Mouse (Mus musculus): ENCODE data around the gene H3f3b.

DNA sequence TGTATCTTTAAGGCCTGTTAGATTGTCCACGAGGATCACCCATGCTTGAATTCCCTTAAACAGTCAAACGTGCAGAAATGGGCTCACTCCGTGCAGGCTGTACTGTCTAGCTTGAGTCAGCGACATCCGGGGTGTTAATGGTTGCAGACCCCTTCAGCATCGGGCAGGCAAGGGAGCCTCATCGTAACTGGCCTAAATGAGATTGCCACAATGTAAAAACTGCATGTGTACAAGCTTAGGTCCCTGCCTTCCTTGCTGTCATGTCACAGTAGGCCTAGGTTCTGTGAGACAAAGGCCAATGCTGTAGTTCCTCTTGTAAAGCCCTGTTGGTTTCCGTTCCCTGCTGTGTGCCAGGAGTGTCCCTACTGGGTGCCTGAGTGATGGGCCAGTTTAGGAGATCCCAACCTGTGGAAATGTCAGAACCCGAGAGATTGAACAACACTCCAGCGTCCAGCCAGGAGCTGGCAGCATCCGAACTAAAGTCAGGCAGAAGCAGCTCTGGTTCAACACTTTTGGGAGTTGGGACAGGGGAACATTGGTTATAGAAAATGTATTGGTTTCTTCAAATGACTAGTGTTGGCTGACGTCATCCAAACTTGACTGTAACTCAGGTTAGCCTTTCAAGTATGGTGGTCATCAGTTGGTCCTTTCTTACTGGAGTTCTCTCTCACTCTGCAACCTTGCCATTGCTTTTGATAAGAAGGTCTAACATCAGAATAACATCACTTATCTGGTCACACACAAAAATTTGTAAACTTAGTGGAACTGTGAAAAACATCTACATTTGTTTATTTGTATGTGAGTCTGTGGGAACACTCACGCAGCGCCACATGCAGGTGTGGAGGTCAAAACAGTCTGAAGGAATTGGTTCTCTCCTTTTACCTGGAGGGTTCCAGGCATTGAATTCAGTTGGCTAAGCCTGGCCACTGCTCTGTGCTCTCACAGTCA lies 3.4 kb upstream of the H3f3b start:
- no peak for TF ChIP-seq CTCF (IDR thresholded peaks at IDR 0.05; ENCODE audit: control insufficient read depth, insufficient read depth, low read length)
- TF ChIP-seq POLR2A (IDR thresholded peaks at IDR 0.05; ENCODE audit: borderline replicate concordance, control insufficient read depth, low read depth, low read length), result no peak

Data from bone marrow, adult 2 months (tissue).